Mouse (Mus musculus) embryonic facial prominence, embryonic 14.5 days (tissue): Measurements from ENCODE around the gene Kcnk4. TPM values are rescaled to one million over a fixed set of nuclear protein-coding genes. Genes with fewer than 3 reads are reported as not detected.

ENCODE experiments used
- ATAC-seq: fragments of 200-750 bp; cut with Nextera tagmentation; 2 replicates; pipeline ENCODE4 v1.8.0; 2017; ENCODE audit warnings: low read depth, moderate number of reproducible peaks, moderate TSS enrichment
- DNase-seq: peaks from one replicate; pipeline ENCODE4 v3.0.0-alpha.2; 2015; ENCODE audit warnings: low spot score
- H3K27ac ChIP-seq: fragments of 300-500 bp; sonication (generic); replicated peaks from 2 replicates; pipeline ENCODE4 v1.5.1; 2014; ENCODE audit warnings: low read depth, mild to moderate bottlenecking, low read length, moderate library complexity
- H3K27me3 ChIP-seq: fragments of 300-500 bp; sonication (generic); replicated peaks from 2 replicates; pipeline ENCODE4 v1.6.1; 2014; ENCODE audit warnings: low read length; ENCODE audit not compliant: control insufficient read depth, insufficient read depth
- H3K36me3 ChIP-seq: fragments of 300-500 bp; sonication (generic); 2 replicates; pipeline ENCODE4 v1.6.1; 2014; ENCODE audit warnings: low read length, mixed read lengths; ENCODE audit not compliant: control insufficient read depth, insufficient read depth
- H3K4me1 ChIP-seq: fragments of 300-500 bp; sonication (generic); 2 replicates; pipeline ENCODE4 v1.6.1; 2014; ENCODE audit warnings: antibody characterized with exemption, low read length; ENCODE audit not compliant: control insufficient read depth, insufficient read depth
- H3K4me2 ChIP-seq: fragments of 300-500 bp; sonication (generic); 2 replicates; pipeline ENCODE4 v1.6.1; 2014; ENCODE audit warnings: low read depth, mild to moderate bottlenecking, low read length, moderate library complexity, mixed read lengths
- H3K4me3 ChIP-seq: fragments of 300-500 bp; sonication (generic); 2 replicates; pipeline ENCODE4 v1.5.1; 2014; ENCODE audit warnings: low read depth, mild to moderate bottlenecking, low read length
- H3K9ac ChIP-seq: fragments of 300-500 bp; sonication (generic); 2 replicates; pipeline ENCODE4 v1.6.1; 2014; ENCODE audit warnings: low read depth, mild to moderate bottlenecking, low read length, moderate library complexity, mixed read lengths
- H3K9me3 ChIP-seq: fragments of 300-500 bp; sonication (generic); 2 replicates; pipeline ENCODE4 v1.6.1; 2016; ENCODE audit warnings: low read length; ENCODE audit not compliant: control insufficient read depth
- WGBS: fragments of 180-500 bp; shearing (Covaris S2); extraction: QIAGEN DNeasy Blood & Tissue Kit; methylation state at CpG from one replicate; pipeline ENCODE4 v1.1.7; 2014; 5-methylcytosine and 5-hydroxymethylcytosine counted together
- polyA plus RNA-seq: library from polyadenylated mRNA; unstranded; fragments of >200 nt; fragmentation: Nextera tagmentation; extraction: Ambion mirVana; gene quantifications from 2 replicates; pipeline ENCODE4 v1.2.1, GENCODE M21; 2014

Gene Kcnk4
- polyA plus RNA-seq, 1 experiment from 2014 or later: 1.6 TPM

DNA sequence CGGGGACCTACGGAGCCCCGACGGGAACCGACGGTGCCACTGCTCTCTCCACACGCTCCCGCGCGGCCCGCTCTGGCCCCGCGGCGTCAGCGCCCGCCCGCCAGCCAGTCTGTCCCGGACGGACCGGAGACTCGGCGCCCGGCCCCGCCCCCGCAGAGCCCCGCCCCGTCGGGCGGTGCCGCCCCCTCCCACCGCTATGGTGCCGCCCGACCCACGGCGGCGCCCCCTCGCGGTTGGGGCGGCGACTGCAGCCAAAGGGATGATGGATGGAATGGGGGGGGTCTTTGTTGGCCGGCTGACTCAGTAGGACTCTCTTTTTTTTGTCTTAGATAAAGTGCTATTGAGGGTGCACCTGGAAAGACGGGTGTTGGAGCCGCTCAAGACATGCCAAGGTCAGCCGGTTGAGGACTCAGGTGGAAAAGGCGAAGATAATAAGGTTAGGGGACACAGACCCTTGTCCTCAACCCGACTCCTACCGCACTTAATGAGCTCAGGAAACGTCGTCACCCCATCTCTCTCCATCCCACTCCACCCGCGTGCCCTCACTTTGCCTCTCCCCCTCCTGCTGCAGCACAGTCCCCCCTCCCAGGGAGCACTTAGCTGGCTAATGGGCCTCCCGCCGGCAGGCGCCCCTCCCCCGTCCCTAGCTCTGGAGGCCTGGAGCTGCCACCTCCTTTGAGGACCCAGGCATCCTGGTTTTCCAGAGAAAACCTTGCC lies 35.5 kb upstream of the Kcnk4 start:
- WGBS: under 1% methylated on average over 42 of the region's 55 CpGs
- Histone ChIP-seq H3K4me3 (peak overlapping the region; percentile 63), H3K4me1 (peaks cover 25% of the 10 kb centered on the region), H3K9me3 (no peaks in the 10 kb centered on the region), H3K4me2 (peak overlapping the region; percentile 55), H3K27ac (no peak overlapping the region), H3K27me3 (no peaks in the 10 kb centered on the region), H3K36me3 (peaks cover 17% of the 10 kb centered on the region), H3K9ac (peak overlapping the region; percentile 73)
- peak; percentile 54 for ATAC-seq
- DNase-seq: peak; percentile 65

DNA sequence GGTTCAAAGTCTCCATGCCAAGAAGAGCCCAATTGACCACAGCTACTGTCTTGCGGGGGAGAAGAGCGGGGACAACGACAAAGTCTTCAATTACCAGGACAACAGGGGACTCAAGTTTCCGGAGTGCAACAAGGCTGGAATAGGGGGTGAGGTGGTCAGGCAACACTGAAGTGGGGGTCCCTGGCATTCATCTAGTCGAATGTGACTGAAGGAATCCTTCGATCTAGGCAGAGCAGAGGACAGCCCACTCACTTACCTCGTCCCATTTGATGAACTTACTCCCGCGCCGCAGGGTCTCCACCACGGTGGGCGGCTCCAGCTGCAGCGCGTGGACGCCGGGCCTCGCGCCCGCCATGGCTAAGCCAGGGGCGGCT lies 35.0 kb upstream of the Kcnk4 start:
- WGBS: 3% methylated on average over 10 of the region's 20 CpGs
- H3K27ac ChIP-seq: no peak overlapping the region
- no peak for DNase-seq
- peak overlapping the region; percentile 55 for H3K4me2 ChIP-seq
- H3K4me1 ChIP-seq: peaks cover 25% of the 10 kb centered on the region
- no peaks in the 10 kb centered on the region for H3K9me3 ChIP-seq
- H3K9ac ChIP-seq: peak overlapping the region; percentile 73
- peak; percentile 39 for ATAC-seq
- H3K4me3 ChIP-seq: peak overlapping the region; percentile 63
- H3K27me3 ChIP-seq: no peaks in the 10 kb centered on the region
- peaks cover 23% of the 10 kb centered on the region for H3K36me3 ChIP-seq

DNA sequence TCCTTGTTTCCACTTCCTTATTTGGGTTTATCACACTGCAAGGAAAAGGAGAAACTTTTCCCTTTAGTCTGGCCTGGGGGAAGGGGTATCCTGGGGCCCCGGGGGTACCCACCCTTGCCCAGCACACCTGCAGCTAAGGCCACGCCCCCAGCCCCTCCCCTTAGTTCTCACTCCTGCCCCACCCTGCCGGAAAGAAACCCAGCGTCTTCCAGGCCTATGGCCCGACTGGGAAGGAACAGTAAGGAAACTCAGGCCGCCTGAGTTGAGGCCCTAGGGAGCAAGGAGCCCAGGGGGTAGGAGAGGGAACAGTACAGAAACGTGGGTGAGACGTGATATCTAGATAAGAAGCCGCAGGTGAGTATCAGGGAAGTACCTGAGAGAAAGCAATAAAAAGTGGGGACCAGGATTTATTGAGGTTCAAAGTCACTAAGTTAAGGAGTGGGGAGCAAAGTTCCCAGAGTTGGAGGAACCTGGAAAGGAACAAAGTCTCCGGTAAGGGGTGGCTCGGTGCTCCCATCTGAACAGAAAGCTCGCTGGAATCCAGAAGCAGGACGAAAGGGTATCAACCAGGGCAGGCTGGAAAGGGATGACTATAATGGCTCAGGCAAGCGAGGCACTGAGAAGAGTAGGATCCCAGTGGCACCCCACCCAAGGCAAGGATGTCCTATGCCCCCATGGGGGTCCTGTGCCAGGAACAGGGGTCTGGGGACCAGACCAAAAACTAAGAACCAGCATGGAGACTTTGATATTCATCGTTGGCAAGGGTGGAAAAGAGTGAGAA lies 34.4 kb upstream of the Kcnk4 start:
- no peak for ATAC-seq
- no peaks in the 10 kb centered on the region for H3K9me3 ChIP-seq
- H3K4me2 ChIP-seq: peak overlapping the region; percentile 55
- no peak overlapping the region for H3K27ac ChIP-seq
- no peaks in the 10 kb centered on the region for H3K27me3 ChIP-seq
- peak overlapping the region; percentile 73 for H3K9ac ChIP-seq
- H3K4me3 ChIP-seq: peak overlapping the region; percentile 63
- peaks cover 21% of the 10 kb centered on the region for H3K4me1 ChIP-seq
- DNase-seq: no peak
- H3K36me3 ChIP-seq: peaks cover 27% of the 10 kb centered on the region
- WGBS: 6% methylated on average over 15 of the region's 15 CpGs

DNA sequence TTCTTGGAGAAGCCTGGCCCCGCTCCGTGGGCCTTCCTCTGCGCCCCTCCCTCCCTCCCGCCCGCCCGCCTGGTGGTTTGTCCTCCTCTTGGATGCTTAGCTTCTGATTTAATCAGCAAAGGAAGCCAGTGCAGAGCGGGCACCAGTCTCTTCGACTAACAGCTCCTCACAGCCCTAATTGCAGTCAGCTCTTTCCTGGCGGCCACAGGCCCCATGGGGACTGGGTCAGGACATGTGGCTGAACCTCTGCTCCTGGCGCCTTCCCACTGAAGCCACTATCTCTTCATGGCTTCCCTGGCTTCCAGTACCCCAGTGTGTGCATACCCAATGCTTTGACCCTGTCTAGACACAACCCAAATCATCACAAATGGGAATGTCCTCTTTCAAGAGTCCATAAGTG lies 22.1 kb upstream of the Kcnk4 start:
- H3K4me2 ChIP-seq: no peak overlapping the region
- DNase-seq (no peak), ATAC-seq (no peak)
- no peaks in the 10 kb centered on the region for H3K27me3 ChIP-seq
- peaks cover 72% of the 10 kb centered on the region for H3K36me3 ChIP-seq
- WGBS: 73% methylated on average over 10 of the region's 10 CpGs
- H3K4me3 ChIP-seq: no peak overlapping the region
- no peaks in the 10 kb centered on the region for H3K9me3 ChIP-seq
- H3K27ac ChIP-seq: no peak overlapping the region
- H3K9ac ChIP-seq: no peak overlapping the region
- H3K4me1 ChIP-seq: no peaks in the 10 kb centered on the region

DNA sequence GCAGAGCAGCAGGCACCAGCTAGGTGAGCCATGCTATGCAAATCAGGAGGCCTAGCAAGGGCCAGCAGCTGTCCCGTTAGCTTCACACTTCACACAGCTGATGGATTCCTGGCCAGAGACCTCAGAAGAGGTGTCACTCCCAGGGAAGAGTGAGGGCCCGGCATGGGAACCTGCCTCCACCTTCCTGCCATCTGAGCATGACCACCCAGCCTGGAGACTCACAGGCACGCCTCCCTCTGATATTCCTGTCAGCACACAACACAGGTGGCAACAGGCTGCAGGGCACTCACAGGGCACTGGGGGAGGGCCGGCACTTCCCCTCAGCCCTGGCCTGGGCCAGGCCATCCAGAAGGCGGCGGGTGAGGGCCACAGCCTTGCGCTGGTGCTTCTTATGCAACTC lies 21.1 kb upstream of the Kcnk4 start:
- H3K36me3 ChIP-seq: peaks cover 67% of the 10 kb centered on the region
- no peak for ATAC-seq
- H3K27ac ChIP-seq: no peak overlapping the region
- WGBS: 86% methylated on average over 7 of the region's 7 CpGs
- no peak for DNase-seq
- no peak overlapping the region for H3K4me3 ChIP-seq
- no peak overlapping the region for H3K9ac ChIP-seq
- H3K9me3 ChIP-seq: no peaks in the 10 kb centered on the region
- no peak overlapping the region for H3K4me2 ChIP-seq
- H3K27me3 ChIP-seq: no peaks in the 10 kb centered on the region
- no peaks in the 10 kb centered on the region for H3K4me1 ChIP-seq

DNA sequence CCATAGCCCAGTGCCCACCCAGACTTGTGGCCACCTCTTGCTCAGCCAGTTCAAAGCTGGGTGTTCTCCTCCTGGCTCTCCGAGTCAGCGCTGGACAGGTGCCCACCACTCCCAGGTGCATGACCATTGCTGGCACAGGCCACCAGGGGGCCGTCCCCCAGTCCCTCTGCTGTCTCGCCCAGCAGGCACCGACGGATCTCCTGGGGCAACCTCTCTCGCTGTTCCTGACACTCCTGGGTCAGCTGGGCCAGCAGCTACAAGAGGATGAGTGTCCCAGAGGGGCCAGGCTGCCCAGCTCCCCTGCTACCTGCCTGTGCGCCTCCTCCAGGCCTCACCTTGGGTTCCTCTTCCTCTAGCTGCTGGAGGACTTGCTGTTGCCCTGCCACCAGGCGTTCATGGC lies 19.7 kb upstream of the Kcnk4 start:
- Histone ChIP-seq H3K36me3 (peaks cover 55% of the 10 kb centered on the region), H3K4me3 (no peak overlapping the region), H3K4me2 (no peak overlapping the region), H3K9ac (0 out of 2 replicates have a peak overlapping the region, but pooled peaks have one; percentile 28), H3K27ac (no peak overlapping the region), H3K27me3 (no peaks in the 10 kb centered on the region), H3K4me1 (peaks cover 6% of the 10 kb centered on the region; the same call in 1 of the 2 replicates), H3K9me3 (no peaks in the 10 kb centered on the region)
- WGBS: 62% methylated on average over 9 of the region's 9 CpGs
- DNase-seq (no peak), ATAC-seq (no peak)

DNA sequence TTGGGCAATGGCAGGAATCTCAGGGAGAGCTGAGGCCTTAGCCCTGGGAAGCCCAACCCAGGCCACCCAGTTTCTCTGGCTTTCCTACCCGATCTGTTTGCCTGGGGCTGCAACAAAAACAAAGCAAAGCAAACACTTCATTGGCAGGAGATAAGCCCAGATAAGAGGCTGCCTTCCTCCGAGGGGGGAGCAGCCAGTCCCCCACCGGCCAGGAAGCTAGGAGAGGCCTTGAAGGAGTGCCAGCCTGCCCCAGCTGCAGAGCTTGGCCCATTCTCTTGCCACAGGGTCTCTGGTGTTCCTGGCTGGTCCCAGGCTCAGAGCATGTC lies 18.4 kb upstream of the Kcnk4 start:
- Histone ChIP-seq H3K36me3 (peaks cover 41% of the 10 kb centered on the region), H3K9me3 (no peaks in the 10 kb centered on the region), H3K4me3 (peak overlapping the region; percentile 63; the same call in 1 of the 2 replicates), H3K4me2 (peak overlapping the region; percentile 85), H3K4me1 (peaks cover 6% of the 10 kb centered on the region; the same call in 1 of the 2 replicates), H3K27ac (peak overlapping the region; percentile 96), H3K9ac (peak overlapping the region; percentile 77), H3K27me3 (no peaks in the 10 kb centered on the region)
- peak; percentile 31 for DNase-seq
- no peak for ATAC-seq
- 21% methylated on average over 3 of the region's 3 CpGs for WGBS

DNA sequence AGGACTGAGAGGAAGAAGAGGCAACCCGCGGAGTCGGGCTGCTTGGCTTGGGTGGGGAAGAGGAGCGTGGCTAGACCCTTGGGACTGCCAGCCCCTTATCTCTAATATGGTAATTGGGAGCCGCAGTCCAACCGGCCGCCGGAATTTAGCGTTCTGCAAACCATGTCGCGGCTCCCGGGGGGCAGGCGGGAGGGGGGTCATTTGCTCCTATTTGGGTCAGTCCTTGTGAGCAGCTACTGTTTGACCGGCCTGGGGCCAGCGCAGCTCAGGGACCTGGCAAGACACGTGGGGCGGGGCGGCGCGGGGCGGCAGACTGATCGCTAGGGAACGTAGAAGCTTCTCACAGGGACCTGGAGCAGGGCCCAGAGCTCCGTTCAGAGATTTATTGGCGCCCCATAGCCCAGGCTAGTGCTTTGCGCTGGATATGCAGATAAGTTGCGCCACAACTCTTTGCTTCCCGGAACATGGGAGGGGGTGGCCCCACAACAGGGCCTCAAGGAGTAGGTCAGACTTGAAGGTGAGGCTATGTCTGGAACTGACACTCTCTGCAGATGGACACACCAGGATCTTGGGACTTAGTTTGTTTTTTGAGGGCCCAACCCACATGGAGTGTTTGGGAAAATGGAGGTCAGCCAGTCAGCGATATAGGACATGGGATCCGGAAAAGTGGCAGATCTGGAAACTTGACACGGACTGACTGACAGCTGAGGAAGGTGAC lies 17.8 kb upstream of the Kcnk4 start:
- ATAC-seq (peak; percentile 20), DNase-seq (peak; percentile 48)
- no peaks in the 10 kb centered on the region for H3K27me3 ChIP-seq
- peak overlapping the region; percentile 96 for H3K27ac ChIP-seq
- peaks cover 6% of the 10 kb centered on the region; the same call in 1 of the 2 replicates for H3K4me1 ChIP-seq
- H3K9ac ChIP-seq: peak overlapping the region; percentile 77
- WGBS: 2% methylated on average over 27 of the region's 31 CpGs
- peak overlapping the region; percentile 63 for H3K4me3 ChIP-seq
- no peaks in the 10 kb centered on the region for H3K9me3 ChIP-seq
- H3K36me3 ChIP-seq: peaks cover 36% of the 10 kb centered on the region
- peak overlapping the region; percentile 85 for H3K4me2 ChIP-seq
